Mouse (Mus musculus) erythroblast, embryonic 14.5 days (primary cell): ENCODE results near the gene C330021F23Rik. TPM values are rescaled to one million over a fixed set of nuclear protein-coding genes. Genes with fewer than 3 reads are reported as not detected.

ENCODE experiments used
- H3K27me3 ChIP-seq: 2 replicates; pipeline ENCODE4 v1.6.1; 2012; ENCODE audit warnings: inconsistent platforms; ENCODE audit not compliant: control insufficient read depth
- H3K36me3 ChIP-seq: 2 replicates; pipeline ENCODE4 v1.6.1; 2012; ENCODE audit warnings: mild to moderate bottlenecking, inconsistent platforms; ENCODE audit not compliant: control insufficient read depth
- H3K4me1 ChIP-seq: 2 replicates; pipeline ENCODE4 v1.6.1; 2012; ENCODE audit warnings: inconsistent platforms; ENCODE audit not compliant: control insufficient read depth
- H3K4me3 ChIP-seq: replicated peaks from 2 replicates; pipeline ENCODE3; 2012; ENCODE audit warnings: moderate library complexity, mild to moderate bottlenecking, inconsistent platforms
- H3K9me3 ChIP-seq: 2 replicates; pipeline ENCODE4 v1.6.1; 2012; ENCODE audit warnings: low read length, inconsistent platforms, mixed read lengths; ENCODE audit not compliant: control insufficient read depth
- GATA1 ChIP-seq: IDR thresholded peaks from 2 replicates; pipeline ENCODE4 v1.6.1; 2012; ENCODE audit warnings: low read length, inconsistent platforms, mixed read lengths
- TAL1 ChIP-seq: IDR thresholded peaks from 3 replicates; pipeline ENCODE4 v1.6.1; 2012; ENCODE audit warnings: low read length, inconsistent platforms, mixed read lengths
- polyA plus RNA-seq: library from polyadenylated mRNA; stranded (reverse); fragments of >175 nt; gene quantifications from 2 replicates; pipeline ENCODE4 v1.2.3, GENCODE M21; 2012

Gene C330021F23Rik
- not detected in 2 replicates for polyA plus RNA-seq

GRCm38 (mm10) chr8:3567641-3568371, at the start of gene C330021F23Rik:
TSS of gene C330021F23Rik (plus strand) at chr8:3567990.
- Histone ChIP-seq H3K4me3 (peak within 1 kb of the TSS; percentile 25), H3K4me1 (peaks cover 4% of the 10 kb centered on the region), H3K9me3 (no peaks in the 10 kb centered on the region), H3K36me3 (no peaks in the 10 kb centered on the region), H3K27me3 (no peaks in the 10 kb centered on the region)
- TF ChIP-seq TAL1 (no peak), GATA1 (no peak)

DNA sequence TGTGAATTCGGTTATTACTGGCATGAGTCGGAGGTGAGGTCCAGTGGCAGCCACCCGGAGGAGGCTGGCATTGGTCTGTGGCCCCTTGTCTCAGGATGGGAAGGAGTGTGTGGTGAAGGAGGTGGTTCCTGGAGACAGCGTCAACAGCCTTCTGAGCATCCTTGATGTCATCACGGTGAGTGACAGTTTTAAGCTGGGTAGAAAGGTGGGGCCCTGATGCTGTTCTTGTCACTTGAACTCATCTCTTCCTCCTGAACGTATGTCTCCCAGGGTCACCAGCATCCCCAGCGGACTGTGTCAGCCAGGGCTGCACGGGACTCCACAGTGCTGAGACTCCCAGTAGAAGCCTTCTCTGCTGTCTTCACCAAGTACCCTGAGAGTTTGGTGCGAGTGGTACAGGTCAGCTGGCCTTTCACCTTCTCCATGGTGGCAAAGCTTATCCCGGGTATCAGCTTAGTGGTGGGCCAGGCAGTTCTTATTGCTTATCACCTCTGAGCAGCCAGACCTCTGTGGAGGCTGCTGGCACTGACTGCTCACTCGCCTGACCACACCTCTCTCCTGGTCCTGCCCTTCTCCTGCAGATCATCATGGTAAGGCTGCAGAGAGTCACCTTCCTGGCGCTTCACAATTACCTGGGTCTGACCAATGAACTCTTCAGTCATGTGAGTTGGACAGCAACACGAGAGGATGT, 45.6 kb upstream of the C330021F23Rik start:
- H3K27me3 ChIP-seq = no peaks in the 10 kb centered on the region
- no peaks in the 10 kb centered on the region for H3K9me3 ChIP-seq
- H3K36me3 ChIP-seq = peaks cover 72% of the 10 kb centered on the region
- H3K4me1 ChIP-seq = peaks cover 83% of the 10 kb centered on the region
- H3K4me3 ChIP-seq = peak overlapping the region; percentile 50
- TF ChIP-seq GATA1 (peak; percentile 84), TAL1 (peak; percentile 96)

GRCm38 (mm10) chr8:3530816-3531215, 37.0 kb upstream of the C330021F23Rik start:
- TF ChIP-seq TAL1 (no peak), GATA1 (no peak)
- H3K4me1 ChIP-seq = peaks cover 20% of the 10 kb centered on the region
- no peaks in the 10 kb centered on the region for H3K9me3 ChIP-seq
- H3K36me3 ChIP-seq = peaks cover 75% of the 10 kb centered on the region
- no peaks in the 10 kb centered on the region for H3K27me3 ChIP-seq
- H3K4me3 ChIP-seq = no peak overlapping the region

DNA sequence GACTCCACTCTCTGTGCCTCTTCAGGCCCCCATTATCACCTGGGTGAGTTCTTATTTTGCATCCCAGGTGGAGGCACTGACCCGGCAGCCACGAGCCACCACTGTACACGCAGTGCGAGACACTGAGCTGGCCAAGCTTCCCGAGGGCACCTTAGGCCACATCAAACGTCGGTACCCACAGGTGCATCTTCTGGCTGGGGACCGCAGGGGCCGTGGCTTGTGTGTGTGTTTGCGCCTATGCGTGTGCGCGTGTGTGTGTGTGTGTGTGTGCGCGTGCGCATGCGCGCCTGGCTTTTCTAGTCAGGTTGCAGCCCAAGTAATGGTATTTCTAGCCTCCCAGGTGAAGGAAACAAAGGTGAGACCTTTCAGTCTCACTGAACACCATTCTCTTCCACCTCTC, 35.9 kb upstream of the C330021F23Rik start:
- peaks cover 76% of the 10 kb centered on the region for H3K36me3 ChIP-seq
- no peak for TF ChIP-seq GATA1
- no peak for TF ChIP-seq TAL1

GRCm38 (mm10) chr8:3536053-3536841, 31.5 kb upstream of the C330021F23Rik start:
- Histone ChIP-seq H3K4me1 (peaks cover 21% of the 10 kb centered on the region), H3K27me3 (no peaks in the 10 kb centered on the region), H3K36me3 (peaks cover 91% of the 10 kb centered on the region), H3K4me3 (peak overlapping the region; percentile 12), H3K9me3 (no peaks in the 10 kb centered on the region)
- TF ChIP-seq TAL1 (no peak), GATA1 (no peak)

More for the DNA sequence above, 35.9 kb upstream of the C330021F23Rik start:
- Histone ChIP-seq H3K4me1 (peaks cover 27% of the 10 kb centered on the region), H3K4me3 (no peak overlapping the region), H3K9me3 (no peaks in the 10 kb centered on the region), H3K27me3 (no peaks in the 10 kb centered on the region)

- TF ChIP-seq GATA1 = no peak
- TF ChIP-seq TAL1 = no peak
- H3K36me3 ChIP-seq = peaks cover 91% of the 10 kb centered on the region
These were observed 30.9 kb upstream of the C330021F23Rik start for GRCm38 (mm10) chr8:3536940-3537339.

GRCm38 (mm10) chr8:3537666-3538065, 30.1 kb upstream of the C330021F23Rik start:
- peaks cover 87% of the 10 kb centered on the region for H3K36me3 ChIP-seq
- no peaks in the 10 kb centered on the region for H3K27me3 ChIP-seq
- no peaks in the 10 kb centered on the region for H3K9me3 ChIP-seq
- H3K4me3 ChIP-seq = no peak overlapping the region
- TF ChIP-seq GATA1 = no peak
- TF ChIP-seq TAL1 = no peak
- H3K4me1 ChIP-seq = peaks cover 21% of the 10 kb centered on the region

More at GRCm38 (mm10) chr8:3536940-3537339, 30.9 kb upstream of the C330021F23Rik start:
- Histone ChIP-seq H3K27me3 (no peaks in the 10 kb centered on the region), H3K4me3 (no peak overlapping the region), H3K9me3 (no peaks in the 10 kb centered on the region), H3K4me1 (peaks cover 21% of the 10 kb centered on the region)

GRCm38 (mm10) chr8:3539146-3539545, 28.6 kb upstream of the C330021F23Rik start:
- Histone ChIP-seq H3K27me3 (no peaks in the 10 kb centered on the region), H3K4me1 (peaks cover 21% of the 10 kb centered on the region), H3K9me3 (no peaks in the 10 kb centered on the region), H3K36me3 (peaks cover 89% of the 10 kb centered on the region), H3K4me3 (no peak overlapping the region)
- TF ChIP-seq TAL1 = no peak
- no peak for TF ChIP-seq GATA1
